Mouse (Mus musculus): ENCODE data around the gene Ddx31.

Ddx31 gene

DNA sequence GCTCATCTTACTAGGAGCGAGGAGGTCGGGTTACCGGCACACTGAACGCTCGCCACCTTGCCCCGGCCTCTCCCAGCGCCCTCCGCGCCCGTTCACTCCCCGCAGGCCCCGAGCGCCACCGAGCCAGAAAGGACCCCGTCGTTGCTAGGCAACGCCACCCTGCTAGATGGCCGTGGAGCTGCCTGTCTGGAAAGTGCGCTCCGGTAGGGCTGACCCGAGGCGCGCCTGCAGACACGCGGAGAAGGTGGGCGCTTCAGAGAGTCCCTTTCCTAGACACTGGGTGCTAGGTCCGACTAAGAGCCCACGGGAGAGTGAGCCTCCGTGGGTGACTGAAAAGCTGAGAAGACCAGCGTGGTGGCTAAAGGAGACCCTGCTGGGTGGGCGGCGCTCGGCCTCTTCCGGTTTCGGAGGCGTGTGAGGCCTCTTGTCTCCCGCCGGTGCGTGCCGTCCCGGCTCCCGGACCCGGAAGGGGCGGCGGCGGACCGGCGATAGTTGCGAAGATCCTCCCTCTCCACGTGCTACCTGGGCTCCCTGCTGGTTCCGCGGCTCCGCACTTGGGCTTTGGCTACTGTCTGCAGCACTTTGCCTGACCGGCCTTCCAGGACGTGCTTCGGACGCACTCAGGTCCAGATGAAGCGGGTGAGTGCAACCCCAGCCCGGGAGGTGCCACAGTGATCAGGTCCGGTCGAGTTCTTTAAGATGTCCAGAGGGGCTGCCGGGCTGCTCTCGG lies at the start of gene Ddx31, which contains the start of gene Gtf3c4:
Gene Ddx31, plus strand, starts transcription at position 185 of the 730 bp plus-strand sequence.
Gene Gtf3c4, minus strand, starts transcription at position 139 of the 730 bp plus-strand sequence.
- DNase-seq: peak; percentile 93

DNA sequence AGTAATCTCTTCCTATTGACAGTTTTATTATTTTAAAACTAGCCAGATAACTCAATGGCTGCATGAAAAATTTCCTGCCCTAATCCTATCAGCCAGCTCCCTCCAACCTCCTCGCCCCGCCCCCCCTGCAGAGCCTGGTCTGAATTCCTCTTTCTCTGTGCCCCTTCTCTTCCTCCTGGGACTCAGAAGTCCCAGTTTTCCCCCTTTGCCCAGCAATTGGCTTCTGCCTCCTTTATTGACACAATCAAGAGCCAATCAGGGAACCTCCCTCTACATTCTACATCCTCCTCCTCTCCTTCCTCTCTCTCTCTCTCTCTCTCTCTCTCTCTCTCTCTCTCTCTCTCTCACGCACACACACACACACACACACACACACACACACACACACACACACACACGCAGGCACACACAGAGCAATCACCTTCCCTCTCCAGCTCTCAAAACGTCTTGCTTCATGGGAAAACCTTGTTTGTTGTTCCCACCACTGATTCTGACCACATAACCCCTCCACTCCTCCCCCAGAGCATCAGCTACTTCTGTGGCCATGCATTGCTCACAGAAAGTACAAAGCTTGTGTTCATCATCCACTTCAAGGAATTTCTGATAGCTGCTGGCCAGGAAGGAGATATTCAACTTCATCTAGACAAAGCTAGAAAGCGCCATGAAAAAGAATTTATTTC lies 47.1 kb upstream of the Ddx31 start:
- no peak for DNase-seq

DNA sequence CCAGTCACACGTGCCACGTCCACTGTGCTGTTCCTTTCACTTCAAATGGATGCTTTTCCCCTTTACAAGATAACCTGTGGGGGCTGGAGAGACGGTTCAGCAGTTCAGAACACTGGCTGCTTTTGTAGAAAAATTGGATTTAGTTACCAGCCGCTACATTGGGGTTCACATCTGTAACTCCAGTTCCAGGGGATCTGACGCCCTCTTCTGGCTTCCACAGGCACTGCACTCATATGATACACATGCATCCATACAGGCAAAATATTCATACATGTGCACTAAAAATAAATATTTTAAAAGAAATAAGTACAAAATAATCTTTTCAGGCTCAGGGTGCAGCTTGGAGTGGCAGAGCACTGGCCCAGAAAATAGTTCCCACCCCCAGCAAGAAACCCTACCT lies 45.6 kb upstream of the Ddx31 start:
- DNase-seq: no peak

DNA sequence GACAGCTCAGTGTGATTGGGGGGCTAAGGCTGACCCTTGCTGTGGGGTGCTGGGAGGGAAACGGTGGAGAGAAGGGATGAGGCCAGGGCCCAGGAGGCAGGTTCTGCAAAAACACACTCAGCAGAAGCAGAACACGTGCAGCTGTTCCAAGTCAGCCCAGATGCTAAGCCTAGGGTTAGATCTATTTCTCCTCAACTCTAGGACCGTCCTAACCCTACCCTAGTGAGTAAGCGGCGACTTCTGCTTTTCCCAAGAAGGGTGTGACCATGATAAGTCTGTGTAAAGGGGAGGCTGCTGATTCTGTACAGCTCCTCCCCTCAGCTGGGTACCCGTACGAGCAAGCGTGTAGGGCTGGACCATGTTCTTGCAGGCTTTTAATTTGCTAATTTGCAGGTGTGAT lies 43.9 kb upstream of the Ddx31 start:
- no peak for DNase-seq

DNA sequence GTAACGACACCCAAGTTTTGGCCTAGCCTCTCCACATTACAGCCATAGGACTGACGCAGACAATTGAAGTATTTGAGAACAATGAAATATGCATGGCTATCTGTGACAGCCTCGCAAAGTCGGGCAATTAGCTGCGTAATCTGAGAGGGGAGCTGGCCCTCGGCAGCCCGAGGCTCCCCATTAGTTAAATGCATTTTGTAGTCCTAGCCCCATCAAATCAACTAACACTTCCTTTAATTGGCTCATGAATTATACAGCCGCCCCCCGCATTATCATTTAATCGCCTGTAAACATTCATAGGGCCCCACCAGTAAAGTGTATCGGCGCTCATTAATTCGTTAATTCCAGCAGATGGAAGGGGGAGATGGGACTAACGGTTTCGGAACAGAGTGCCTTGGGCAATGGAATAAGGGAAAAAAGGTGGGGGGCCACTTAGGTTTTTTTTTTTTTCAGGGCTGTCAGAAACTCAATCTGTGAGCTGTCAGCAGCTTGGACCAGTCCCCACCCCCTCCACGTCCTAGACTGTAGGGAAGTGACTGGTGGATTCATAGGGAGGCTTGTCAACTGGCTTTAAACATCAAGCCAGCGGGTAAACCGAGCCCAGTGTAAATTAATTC lies 42.6 kb upstream of the Ddx31 start:
- DNase-seq: no peak

DNA sequence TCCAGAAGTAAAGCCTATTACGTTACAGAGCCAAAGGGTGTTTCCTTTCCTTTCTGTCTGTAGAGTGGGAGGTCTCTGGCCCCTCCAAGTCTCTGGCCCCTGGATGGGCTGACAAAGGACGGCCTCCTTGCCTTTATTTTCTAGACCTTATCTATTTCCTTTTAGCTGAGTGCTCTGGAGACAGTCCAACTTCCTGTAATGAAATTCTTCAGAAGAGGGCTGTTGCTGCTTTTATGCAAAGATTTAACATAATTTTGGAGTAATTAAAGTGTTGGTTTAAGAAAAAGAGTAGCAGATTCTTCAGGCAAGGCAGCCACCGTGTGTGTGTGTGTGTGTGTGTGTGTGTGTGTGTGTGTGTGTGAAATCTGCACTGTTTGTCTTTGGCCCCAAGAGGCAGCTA lies 41.8 kb upstream of the Ddx31 start:
- no peak for DNase-seq

DNA sequence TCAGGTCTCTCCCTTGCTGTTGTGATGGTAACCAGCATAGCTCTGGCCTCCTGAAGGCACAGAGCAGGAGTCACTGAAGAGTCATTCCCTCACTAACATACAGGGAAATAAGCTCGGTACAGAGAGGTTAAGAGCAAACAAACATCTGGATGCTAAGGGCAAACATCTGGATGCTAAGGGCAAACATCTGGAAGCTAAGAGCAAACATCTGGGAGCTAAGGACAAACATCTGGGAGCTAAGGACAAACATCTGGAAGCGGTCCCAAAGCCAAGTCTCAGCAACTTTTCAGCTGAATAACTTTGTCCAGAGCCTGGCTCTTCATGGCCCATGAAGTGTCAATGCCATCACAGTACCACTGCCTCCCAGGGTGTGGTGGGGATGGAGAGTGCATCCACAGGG lies 40.6 kb upstream of the Ddx31 start:
- DNase-seq: no peak

DNA sequence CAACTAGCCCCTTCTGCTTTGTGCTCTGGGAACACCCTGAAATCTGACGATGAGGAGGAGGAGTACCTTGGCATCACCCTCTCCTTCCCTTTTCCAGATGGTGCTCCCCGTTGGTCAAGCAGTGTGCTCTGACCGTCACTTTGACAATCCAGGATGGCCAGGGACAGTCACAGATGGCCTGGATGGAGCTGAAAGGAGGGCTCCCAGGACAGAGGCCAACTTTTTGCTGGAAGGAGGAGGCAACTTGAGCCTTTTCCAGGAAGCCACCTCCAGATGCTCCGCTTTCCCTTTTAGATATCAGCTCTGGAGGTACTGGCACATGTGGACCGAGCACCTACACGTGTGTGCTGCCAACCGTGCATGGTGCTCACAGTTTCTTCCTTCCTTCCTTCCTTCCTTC lies 36.8 kb upstream of the Ddx31 start:
- DNase-seq: no peak

DNA sequence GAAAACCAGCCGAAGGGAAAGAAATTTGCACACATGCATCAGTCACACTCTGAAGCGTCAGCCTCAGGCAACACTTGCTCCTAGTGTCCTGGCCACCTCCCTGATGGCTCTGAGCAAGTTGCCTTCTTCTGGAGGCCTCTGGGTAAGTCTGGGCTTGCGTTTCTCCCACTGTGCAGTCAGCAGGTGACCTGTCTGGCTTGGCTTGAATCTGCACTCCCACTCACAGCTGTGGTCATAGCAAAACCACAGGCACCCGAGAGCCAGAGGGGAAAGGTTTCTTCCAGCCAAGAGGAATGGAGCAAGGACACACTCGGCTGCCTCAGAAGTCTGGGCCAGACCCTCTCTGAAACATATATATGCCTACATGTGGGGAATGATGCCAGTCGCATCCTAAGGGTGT lies 31.4 kb upstream of the Ddx31 start:
- no peak for DNase-seq

DNA sequence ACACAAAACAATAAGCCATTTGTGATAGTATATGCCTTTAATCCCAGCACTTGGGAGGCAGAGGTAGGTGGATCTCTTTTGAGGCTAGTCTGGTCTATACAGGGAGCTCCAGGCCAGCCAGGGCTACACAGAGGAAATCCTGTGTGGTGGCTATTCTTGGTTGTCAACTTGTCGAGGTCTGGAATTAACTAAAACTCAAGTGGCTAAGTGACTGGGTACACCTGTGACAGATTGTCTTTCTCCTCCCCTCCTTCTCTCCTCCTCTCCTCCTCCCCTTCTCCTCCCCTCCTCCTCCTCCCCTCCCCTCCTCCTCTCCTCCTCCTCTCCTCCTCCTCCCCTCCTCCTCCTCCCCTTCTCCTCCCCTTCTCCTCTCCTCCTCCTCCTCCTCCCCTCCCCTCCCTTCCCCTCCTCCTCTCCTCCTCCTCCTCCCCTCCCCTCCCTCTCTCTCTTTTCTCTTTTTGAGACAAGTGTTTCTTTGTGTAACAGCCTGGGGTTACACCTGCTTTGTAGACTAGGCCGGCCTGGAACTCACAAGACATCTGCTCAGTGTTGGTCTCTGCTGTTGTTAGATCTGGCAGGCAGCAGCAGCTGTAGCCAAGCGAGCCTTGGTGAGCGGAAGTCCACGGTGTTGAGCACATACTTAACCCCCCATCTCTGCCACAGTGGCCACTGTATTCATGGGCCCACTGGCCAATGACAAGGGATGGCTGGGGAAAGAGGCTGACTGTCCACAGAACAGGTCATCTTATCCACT lies 29.8 kb upstream of the Ddx31 start:
- no peak for DNase-seq

DNA sequence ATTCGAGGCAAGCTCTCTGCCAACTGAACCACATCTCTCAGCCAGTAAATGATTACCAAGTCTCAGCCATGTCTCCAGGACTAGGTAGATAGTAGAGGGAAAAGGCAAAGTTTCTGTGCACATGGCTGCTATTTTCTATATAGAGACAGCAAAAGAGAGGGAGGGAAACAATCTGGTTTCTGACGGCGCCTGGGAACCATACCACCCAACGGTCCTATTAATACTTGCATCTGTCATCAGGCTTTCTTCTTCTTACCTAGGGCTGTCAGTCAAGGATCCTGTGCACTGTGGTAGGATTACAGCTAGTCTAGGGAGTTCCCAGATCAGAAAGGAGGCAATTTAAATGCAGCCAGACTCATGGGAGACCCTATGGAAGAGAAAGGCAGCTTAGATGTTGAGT lies 21.3 kb upstream of the Ddx31 start:
- no peak for DNase-seq

DNA sequence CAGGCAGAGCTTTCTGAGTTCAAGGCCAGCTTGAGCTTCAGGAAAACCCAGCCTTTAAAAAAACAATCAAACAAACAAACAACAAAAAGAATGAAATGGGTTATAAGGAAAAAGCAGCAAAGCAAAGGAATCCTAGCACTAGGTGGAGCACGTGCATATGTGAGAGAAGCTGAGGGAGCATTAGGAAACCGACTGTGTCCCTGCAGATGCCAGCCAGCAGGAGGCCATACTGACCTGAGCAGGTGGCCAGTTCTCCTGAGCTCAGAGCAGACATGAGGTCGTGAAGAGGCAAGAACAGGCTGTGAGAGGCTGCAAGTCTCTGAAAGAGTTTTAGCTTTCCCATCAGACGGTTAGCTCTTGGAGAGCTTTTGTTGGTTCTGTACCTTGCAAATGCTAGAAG lies 10.9 kb upstream of the Ddx31 start:
- no peak for DNase-seq

DNA sequence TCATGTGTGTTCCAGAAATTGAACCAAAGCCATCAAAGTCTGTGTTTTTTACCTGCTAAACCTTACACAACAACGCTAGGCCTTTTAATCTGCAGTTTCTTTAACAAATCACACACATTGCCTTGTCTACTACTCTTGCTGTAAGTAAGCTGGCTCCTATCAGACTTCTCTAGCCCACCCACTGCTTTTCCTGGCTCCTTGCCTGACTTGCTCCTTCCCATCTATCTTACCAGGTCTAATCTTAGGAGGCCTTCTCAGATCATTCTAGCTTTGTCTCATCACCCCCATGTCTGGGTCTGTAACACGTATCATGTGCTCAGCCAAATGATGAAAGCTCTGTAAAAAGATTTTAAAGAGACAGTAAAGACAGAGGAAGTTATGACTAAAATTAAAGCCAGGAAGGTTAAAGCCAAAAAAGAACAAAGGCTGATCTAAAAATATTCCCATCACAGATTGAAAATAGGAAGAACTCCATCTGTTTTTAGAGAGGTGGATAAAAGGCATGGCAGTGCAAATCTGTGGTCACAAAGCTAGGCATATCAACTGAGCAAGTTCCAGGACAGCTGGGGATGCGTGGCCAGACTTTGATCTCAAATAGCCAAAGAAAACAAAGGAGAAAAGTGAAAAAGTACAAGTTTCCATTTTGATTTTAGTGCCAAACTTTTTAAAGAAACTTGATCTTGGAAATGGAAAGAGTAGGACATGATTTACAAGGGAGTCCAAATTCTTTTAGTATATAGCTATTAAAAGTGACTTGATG lies 3.8 kb upstream of the Ddx31 start:
- DNase-seq: peak; percentile 16

DNA sequence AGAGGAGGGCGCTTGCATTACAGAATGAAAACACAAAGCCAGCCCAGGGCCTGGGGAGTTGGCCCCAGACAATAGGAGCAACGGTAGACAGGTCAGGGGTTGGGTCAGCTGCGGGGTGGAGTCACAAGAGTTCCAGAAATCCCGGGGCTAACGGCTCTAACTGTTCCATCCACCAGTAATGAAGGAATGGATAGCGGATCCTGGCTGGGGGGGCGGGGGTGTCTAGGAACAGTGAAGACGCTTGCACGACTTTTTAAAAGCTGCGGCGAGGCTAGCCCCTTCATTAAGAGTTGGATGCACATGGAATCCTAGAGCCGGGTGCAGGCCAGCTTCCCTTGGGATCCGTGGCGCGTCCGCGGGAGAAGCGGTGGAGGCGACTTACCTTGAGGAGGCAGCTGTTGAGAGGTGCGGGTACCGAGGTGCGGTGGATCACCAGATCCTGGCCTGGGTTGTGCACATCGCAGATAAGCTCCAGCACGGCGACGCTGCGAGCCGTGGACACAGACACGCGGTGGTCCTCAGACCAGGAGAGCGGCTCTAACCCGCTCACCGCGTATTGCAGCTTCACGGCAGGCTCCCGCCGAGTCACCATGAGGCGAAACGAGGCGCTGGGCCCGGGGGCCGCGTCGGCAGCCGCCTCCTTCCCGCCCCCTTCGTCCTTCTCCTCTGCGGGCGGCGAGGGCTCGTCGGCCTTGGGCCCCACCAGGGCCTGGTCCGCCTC lies 545 bp upstream of the Ddx31 start:
- DNase-seq: no peak

DNA sequence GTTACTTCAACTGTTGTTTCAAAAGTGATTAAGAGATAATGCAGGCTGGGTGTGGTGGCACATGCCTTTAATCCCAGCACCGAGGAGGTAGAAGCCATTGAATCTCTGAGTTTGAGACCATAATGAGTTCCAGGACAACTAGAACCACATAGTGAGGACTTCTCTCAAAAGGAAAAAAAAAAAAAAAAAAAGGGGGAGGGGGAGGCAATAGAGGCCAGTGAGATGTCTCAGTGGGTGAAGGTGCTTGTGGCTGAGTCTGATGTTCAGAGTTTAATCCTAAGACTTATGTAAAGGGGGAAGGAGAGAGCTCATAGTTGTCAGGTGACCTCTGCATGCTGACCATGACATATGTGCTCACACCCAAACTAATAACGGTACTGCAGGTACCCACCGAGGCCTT lies 1.8 kb downstream of the Ddx31 start:
- no peak for DNase-seq

DNA sequence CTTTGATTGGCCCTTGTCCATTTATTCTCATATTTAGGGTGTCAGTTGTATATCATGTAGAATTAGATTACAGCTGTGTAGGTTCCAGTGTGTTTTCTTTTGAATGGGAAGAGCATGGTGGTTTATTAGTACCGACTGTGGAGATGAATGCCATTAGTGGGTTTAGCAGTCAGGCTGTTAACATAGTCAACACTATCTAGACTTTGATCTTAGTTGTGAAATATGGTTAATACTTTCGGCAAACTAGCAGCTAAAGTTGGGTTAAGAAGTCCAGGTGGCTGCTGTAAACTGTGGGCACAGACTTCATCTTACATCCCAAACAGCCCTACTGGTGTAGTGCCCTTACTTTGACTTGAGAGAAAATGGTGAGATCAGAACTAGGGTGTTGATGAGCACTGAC lies 8.7 kb downstream of the Ddx31 start:
- no peak for DNase-seq

DNA sequence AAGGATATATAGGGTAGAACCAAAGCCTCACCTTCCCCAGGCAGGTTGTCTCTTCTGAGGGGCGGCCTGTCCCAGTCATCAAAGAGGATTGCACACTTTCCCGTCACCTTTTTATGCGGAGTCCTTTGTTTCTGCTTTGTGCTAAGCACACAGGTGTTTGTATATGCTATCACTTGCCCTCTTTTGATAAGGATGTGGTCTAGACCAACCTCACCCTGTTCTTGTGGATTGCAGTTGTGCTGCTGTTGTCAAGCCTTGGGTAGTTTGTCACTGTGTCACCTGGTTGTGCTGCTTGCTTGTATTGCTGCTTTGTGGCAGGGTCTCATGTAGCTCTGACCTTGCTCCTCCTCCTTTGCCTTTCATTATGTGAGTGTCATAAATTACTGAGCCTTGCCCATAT lies 12.4 kb downstream of the Ddx31 start:
- DNase-seq: no peak

DNA sequence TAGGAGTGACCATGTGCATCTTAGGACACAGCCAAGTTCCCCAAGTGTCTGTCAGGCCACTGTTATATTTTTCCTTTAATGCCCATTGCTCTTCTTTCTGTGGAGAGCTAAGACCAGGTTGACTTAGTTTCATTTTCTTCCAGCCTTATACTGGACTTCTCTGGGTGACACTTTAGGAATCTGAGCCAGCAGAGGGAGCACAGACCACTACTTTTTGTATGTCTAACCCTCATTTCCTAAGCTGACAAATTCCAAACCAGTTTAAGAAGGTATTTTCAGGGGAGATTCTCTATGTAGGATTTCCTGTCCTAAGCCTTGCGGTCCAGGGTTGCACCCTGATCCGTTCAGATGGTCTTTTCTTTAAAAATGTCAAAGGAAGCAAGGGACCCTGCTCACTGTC lies 15.6 kb downstream of the Ddx31 start:
- DNase-seq: no peak

DNA sequence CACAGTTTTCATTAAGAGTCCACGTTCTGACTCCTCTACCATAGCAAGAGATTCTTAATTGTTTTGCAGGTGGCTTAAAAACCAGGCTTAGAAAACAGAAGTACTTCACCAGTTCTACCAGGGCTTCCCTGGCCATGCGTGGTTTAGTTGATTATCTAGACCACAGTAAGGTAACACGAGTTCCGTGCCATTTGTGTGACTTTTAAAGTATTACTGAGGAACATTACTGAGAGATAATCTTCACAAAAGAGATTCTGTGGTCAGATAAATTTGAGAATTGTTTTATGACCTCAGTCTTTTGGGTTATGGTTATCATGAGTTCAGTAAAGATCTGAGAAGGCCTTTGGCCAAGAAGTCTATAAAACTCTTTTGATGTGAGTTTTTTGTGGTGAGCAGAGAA lies 19.1 kb downstream of the Ddx31 start:
- no peak for DNase-seq

DNA sequence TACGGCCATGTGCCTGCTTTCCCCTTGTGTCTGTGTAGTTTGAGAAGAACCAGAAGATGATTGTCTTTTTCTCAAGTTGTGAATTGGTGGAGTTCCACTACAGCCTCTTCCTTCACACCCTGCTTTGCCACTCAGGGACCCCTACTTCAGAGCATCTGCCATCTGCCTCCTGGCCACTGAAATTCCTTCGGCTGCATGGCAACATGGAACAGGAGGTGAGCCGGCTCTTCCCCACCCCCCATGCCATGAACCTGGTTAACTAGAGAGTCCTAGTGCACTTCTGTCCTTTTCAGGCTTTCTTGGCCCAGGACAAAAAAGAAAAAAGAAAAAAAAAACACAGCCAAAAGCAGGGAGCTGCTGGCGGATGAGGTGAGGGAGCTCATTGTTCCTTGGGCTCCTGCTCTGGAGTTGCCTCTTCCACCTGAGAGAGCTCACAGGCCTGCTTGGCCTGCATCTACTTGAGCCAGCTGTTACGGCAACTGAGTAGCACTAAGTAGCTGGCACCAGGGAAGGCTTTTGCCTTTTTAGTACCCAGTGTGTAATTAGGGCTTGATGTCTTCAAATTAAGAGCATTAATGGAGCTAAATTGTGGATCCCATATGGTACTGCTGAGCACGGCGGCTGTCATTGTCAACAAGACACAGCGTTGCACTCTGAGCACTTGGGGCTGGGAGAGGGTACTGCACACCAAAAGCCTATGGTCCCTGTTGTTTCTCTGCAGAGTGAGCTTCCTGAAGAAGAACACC lies 20.6 kb downstream of the Ddx31 start:
- DNase-seq: no peak

DNA sequence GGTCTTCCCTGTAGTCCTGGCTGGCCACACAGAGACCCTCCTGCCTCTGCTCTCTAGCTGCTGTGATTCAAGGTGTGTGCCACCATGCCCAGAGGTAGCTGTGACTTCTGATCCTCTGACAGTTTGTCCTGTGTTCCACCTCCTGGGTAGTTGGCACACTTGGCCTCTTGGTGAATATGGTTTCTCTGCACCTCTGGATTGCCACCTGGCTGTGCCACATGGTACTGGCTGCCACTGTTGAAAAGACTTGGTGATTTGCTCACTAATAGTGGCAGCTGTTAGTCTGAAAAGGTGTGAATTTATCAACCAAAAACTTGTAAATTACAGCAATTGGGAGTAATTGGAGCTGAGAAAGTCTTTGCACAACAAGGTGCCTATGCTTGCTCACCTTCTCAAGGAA lies 23.7 kb downstream of the Ddx31 start:
- no peak for DNase-seq

Data from cerebellum, adult 11 months (tissue).